Mouse (Mus musculus): Measurements from ENCODE around the gene Arnt2. TPM values are rescaled to one million over a fixed set of nuclear protein-coding genes. Genes with fewer than 3 reads are reported as not detected.

Arnt2 gene
- polyA plus RNA-seq, 1 experiment from 2014 or later: 15.9 TPM

DNA sequence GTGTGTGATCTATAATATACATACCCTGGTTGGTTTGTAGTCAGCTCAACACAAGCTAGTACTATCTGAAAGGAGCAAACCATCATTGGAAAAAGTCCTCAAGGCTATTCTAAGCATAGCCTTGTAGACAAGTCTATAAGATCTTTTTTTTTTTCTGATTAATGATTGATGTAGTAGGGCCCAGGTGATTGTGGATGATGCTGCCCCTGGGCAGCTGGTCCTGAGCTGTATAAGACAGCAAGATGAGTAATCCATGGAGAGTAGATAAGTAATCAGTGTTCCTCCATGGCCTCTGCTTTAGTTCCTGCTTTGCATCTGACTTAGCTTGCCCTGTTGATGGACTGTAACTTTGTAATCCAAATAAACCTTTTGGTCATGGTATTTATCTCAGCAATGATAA lies 11.8 kb upstream of the Arnt2 start:
- Histone ChIP-seq H3K4me1 (peaks cover 12% of the 10 kb centered on the region), H3K36me3 (no peaks in the 10 kb centered on the region), H3K27me3 (no peaks in the 10 kb centered on the region), H3K27ac (no peak overlapping the region), H3K9me3 (no peaks in the 10 kb centered on the region), H3K9ac (no peak overlapping the region), H3K4me3 (no peak overlapping the region), H3K4me2 (replicated peaks) (no peak overlapping the region)
- ATAC-seq (ENCODE audit: low FRiP score, low read depth): no peak

DNA sequence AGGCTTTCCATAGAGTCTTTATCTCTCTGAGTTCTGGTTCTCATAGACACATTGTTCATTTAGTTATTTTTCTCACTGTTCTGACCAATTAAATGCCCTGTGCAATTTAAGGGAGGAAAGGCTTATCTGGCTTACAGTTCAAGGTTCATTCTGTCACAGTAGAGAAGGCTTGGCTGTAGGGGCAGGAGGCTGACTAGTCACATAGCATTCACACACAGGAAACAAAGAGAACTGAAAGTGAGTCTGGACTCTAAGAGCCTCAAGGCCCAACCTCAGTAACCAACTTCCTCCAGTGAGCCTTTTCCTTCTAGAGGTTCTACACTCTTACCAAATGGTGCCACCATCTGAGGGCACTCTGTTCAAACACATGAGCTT lies 11.3 kb upstream of the Arnt2 start:
- Histone ChIP-seq H3K4me2 (replicated peaks) (no peak overlapping the region), H3K4me1 (peaks cover 12% of the 10 kb centered on the region), H3K27me3 (no peaks in the 10 kb centered on the region), H3K9me3 (no peaks in the 10 kb centered on the region), H3K27ac (no peak overlapping the region), H3K36me3 (no peaks in the 10 kb centered on the region), H3K4me3 (no peak overlapping the region), H3K9ac (no peak overlapping the region)
- ATAC-seq (ENCODE audit: low FRiP score, low read depth): no peak

DNA sequence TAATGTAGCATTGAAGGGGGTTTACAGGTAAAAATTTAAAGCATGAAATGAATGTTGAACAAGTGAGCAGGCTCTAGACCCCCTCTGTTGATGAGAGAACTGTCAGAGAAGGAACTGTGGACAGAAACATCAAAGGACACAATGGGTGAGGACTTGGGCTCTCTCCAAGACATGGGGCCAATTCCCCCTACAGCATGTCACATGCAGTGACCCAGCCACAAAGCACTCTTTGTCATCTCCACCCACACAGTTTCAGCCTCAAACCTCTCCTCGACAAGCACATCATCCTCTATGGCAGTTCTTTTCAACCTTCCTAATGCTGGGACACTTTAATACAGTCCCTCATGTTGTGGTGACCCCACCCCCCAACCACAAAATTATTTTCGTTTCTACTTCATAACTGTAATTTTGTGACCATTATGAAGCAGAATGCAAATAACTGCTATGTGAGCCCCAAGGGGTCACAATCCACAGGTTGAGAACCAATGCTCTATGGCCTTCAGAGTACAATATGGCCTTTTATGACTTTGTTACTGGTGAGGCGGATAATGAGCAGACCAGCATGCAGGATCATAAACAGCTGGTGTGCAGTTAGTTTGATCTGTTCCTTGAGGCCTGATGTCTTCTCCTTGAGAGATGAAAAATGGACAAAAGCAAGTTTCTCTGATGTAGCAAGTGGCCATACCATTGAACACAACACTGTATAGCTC lies 10.8 kb upstream of the Arnt2 start:
- H3K4me2 ChIP-seq (replicated peaks): no peak overlapping the region
- no peaks in the 10 kb centered on the region for H3K27me3 ChIP-seq
- H3K36me3 ChIP-seq: no peaks in the 10 kb centered on the region
- no peak overlapping the region for H3K27ac ChIP-seq
- 51% methylated on average over 3 of the region's 3 CpGs for WGBS
- no peaks in the 10 kb centered on the region for H3K9me3 ChIP-seq
- peaks cover 12% of the 10 kb centered on the region for H3K4me1 ChIP-seq
- no peak overlapping the region for H3K9ac ChIP-seq
- ATAC-seq (ENCODE audit: low FRiP score, low read depth): no peak
- no peak overlapping the region for H3K4me3 ChIP-seq

DNA sequence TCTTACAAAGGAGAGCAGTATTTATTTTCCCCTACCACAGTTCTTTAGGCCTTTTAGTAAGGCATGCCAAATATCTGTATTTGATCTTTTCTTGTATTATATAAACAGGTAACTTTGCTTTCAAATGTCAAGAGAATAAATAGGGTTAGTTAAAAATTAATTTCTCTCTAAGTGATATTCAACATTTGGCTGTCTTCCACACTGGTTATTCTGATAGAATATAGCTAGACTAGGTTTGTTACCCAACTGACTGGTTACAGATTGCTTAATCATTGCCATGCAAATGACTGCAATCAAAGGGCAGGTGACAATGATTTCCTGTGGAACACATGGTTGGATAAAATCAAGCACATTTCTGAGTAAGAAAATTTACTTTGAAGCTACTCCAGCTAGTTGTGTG lies 7.5 kb upstream of the Arnt2 start:
- Histone ChIP-seq H3K27me3 (no peaks in the 10 kb centered on the region), H3K4me1 (peaks cover 7% of the 10 kb centered on the region; the same call in 1 of the 2 replicates), H3K4me2 (replicated peaks) (no peak overlapping the region), H3K9me3 (no peaks in the 10 kb centered on the region), H3K9ac (no peak overlapping the region), H3K36me3 (no peaks in the 10 kb centered on the region), H3K27ac (no peak overlapping the region), H3K4me3 (no peak overlapping the region)
- ATAC-seq (ENCODE audit: low FRiP score, low read depth): no peak

DNA sequence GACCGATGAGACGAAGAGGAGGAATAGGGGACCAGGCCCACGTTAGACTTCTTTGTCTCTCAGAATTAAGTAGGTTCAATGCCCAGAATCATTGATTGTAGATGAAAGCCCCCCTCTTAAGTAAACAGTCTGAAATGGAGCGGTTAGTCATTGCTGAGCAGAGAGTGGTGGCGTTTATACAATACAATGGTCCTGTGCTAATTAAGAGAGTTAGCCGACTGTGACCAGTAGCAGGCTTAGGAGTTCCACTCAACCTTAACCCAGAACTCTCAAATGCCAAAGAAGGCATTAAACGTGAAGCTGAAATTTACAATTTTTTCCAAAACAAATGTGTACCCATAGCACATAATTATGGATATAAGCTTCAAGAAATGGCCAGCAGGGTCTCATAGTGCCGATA lies 2.6 kb upstream of the Arnt2 start:
- WGBS: 75% methylated on average over 8 of the region's 8 CpGs
- no peaks in the 10 kb centered on the region for H3K27me3 ChIP-seq
- H3K9ac ChIP-seq: no peak overlapping the region
- peaks cover 20% of the 10 kb centered on the region for H3K4me1 ChIP-seq
- H3K4me2 ChIP-seq (replicated peaks): no peak overlapping the region
- ATAC-seq (ENCODE audit: low FRiP score, low read depth): no peak
- no peaks in the 10 kb centered on the region for H3K9me3 ChIP-seq
- H3K36me3 ChIP-seq: no peaks in the 10 kb centered on the region
- H3K4me3 ChIP-seq: no peak overlapping the region
- no peak overlapping the region for H3K27ac ChIP-seq

DNA sequence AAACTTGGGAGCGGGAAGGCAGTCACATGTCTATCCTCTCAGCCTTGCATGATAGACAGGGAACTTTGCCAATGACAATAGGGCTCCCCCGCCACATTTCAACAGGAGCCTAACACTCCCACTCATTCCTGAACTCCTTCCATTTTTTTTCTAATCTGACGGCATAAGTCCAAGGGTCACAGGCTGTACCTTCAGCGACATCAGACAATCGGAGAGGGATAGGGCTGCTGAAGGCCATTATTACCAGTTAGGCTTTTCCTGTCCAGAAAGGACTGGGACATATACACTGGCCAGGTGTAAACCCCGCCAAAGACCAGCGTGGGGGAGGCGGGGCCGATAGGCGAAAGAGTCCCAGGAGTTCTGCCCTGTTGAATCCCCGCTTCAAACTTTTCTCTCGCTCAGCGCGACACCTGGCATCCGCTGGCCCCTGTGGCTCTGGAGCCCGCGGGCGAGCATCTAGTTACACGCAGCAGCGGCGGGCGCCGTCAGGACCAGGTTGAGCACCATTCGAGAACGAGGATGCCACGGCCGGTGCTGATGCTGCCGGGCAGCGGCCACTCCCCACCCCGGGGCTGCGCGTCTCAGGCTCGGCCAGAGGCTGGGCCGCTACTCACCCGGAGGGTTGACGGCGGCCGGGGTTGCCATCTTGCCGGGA lies 608 bp downstream of the Arnt2 start:
- Histone ChIP-seq H3K27me3 (no peaks in the 10 kb centered on the region), H3K27ac (peak overlapping the region; percentile 89), H3K9me3 (no peaks in the 10 kb centered on the region), H3K4me1 (peaks cover 21% of the 10 kb centered on the region), H3K4me3 (peak overlapping the region; percentile 73), H3K4me2 (replicated peaks) (peak overlapping the region; percentile 77), H3K9ac (peak overlapping the region; percentile 87), H3K36me3 (peaks cover 11% of the 10 kb centered on the region)
- WGBS: 2% methylated on average over 38 of the region's 39 CpGs
- peak; percentile 79 for ATAC-seq (ENCODE audit: low FRiP score, low read depth)

DNA sequence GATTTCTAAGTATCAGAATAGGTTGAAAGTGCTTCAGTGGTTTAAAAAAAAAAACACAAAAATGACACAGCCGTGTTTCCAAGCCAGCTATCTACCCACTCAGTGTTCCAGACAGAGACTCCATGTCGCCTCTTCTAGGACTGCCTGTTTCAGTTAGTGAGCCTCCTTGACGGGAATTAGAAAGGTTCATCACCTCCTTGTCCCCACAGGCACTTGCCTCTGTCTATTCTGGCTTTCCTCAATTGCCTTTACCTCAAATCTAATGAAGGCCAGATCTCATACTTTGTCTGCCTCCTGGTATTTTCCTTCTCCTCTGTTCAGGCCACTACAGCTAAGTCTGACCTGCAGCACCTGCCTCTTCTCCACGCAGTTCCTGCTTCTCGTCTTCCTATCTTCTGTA lies 1.7 kb downstream of the Arnt2 start:
- H3K9ac ChIP-seq: no peak overlapping the region
- H3K4me1 ChIP-seq: peaks cover 31% of the 10 kb centered on the region
- WGBS: 80% methylated on average over 5 of the region's 5 CpGs
- H3K4me3 ChIP-seq: peak overlapping the region; percentile 73
- H3K27ac ChIP-seq: no peak overlapping the region
- H3K4me2 ChIP-seq (replicated peaks): peak overlapping the region; percentile 77
- no peaks in the 10 kb centered on the region for H3K27me3 ChIP-seq
- H3K36me3 ChIP-seq: peaks cover 11% of the 10 kb centered on the region
- ATAC-seq (ENCODE audit: low FRiP score, low read depth): no peak
- H3K9me3 ChIP-seq: no peaks in the 10 kb centered on the region

DNA sequence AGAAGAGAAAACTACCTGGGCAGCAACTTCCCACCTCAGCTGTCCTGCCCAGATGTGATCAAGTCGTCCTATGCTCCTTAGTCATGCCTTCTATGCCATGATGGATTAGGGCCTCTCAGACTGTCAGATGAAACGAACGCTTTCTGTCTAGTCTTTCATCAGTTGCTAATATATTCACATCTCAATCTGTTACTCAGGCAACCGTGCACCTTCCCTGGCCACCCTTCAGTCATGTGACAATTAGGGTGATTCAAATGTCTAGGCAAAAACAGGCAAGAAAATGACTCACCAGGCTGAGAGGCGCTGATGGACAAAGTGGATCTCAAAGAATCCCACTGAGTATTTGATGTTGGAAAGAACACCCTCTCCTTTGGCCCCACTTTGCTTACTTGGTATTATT lies 6.6 kb downstream of the Arnt2 start:
- Histone ChIP-seq H3K9ac (no peak overlapping the region), H3K27me3 (no peaks in the 10 kb centered on the region), H3K4me3 (no peak overlapping the region), H3K4me1 (peaks cover 28% of the 10 kb centered on the region), H3K36me3 (peaks cover 11% of the 10 kb centered on the region), H3K9me3 (no peaks in the 10 kb centered on the region), H3K4me2 (replicated peaks) (no peak overlapping the region), H3K27ac (no peak overlapping the region)
- ATAC-seq (ENCODE audit: low FRiP score, low read depth): no peak
- 77% methylated on average over 5 of the region's 5 CpGs for WGBS

DNA sequence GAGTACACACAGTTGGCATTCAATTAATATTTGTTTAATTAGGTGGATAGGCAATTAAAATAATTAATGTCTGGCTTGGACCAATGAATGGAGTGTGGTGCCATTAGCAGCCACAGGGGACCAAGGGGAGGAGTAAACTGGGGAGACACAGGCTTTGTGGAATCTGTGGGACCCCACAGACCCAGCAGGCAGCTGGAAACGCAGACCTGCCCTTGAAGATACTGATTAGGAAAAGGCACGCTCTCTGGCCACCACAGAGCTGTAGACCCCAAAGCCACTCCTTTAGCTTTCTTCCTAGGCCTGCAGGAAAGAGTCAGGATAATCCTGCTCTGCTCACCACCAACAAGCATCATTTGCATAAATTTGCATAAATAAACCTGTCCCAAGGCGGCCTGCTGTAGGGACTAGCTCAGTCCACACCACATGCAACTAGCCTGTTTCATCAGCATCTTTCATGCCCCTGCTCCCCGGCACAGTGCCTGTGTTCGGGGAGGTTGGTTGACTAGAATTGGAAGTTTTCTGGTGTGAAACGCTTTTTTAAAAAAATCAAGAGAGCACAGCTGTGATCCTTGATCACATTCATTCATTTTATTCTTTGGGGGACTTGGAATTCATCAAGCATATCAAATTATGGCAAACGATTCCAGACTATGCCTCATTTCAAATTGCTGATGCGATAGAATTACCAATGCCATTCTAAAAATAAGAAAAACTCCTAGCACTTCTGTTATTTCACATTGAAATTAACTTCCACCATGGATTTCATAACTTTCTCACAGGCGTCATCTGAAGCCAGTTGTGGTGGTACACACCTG lies 8.1 kb downstream of the Arnt2 start:
- no peak overlapping the region for H3K9ac ChIP-seq
- 57% methylated on average over 9 of the region's 9 CpGs for WGBS
- H3K4me3 ChIP-seq: no peak overlapping the region
- H3K27ac ChIP-seq: no peak overlapping the region
- peaks cover 32% of the 10 kb centered on the region for H3K4me1 ChIP-seq
- H3K27me3 ChIP-seq: no peaks in the 10 kb centered on the region
- H3K9me3 ChIP-seq: no peaks in the 10 kb centered on the region
- no peak for ATAC-seq (ENCODE audit: low FRiP score, low read depth)
- peaks cover 9% of the 10 kb centered on the region for H3K36me3 ChIP-seq
- no peak overlapping the region for H3K4me2 ChIP-seq (replicated peaks)

DNA sequence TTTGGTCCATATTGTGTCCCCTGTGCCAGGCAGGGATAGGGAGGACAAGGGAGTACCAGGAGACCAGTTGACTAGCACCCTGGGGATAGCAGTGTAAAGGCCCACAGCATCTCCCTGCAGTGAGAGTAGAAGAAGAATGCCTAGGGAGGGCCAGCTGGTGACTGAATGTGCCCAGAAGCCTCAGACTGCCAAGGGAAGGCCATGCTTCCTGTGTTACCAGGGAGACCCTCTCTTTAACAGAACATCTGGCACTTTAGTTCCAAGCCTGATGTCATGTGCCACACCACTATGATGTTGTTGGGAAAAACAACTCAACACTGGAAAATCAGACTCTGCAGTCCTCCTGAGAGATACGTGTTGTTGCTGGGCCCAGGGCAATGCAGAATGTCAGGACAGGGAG lies 12.7 kb downstream of the Arnt2 start:
- H3K4me2 ChIP-seq (replicated peaks): no peak overlapping the region
- no peaks in the 10 kb centered on the region for H3K9me3 ChIP-seq
- no peak overlapping the region for H3K27ac ChIP-seq
- H3K4me1 ChIP-seq: peaks cover 21% of the 10 kb centered on the region
- H3K36me3 ChIP-seq: no peaks in the 10 kb centered on the region
- H3K4me3 ChIP-seq: no peak overlapping the region
- H3K9ac ChIP-seq: no peak overlapping the region
- 57% methylated on average over 1 of the region's 1 CpGs for WGBS
- H3K27me3 ChIP-seq: no peaks in the 10 kb centered on the region
- ATAC-seq (ENCODE audit: low FRiP score, low read depth): no peak; the same call in 1 of the 2 replicates

DNA sequence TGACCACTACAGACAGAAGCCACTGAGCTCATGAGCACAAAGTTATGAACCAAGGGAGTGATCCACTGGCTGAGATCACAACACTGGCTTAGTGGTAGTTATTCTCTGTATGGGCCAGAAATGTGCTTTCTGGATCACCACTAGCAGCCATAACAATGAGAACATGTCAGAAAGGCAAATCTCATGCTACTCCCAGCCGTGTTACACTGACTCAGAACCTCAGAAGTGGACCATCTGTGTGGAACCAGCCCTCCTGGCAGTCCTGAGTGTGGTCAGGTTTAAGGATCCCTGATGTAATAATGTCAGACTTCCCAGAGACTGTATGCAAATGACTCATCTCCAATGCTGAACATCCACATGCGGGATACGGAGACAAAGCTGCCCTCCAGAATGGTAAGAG lies 13.4 kb downstream of the Arnt2 start:
- peaks cover 17% of the 10 kb centered on the region for H3K4me1 ChIP-seq
- 95% methylated on average over 3 of the region's 3 CpGs for WGBS

DNA sequence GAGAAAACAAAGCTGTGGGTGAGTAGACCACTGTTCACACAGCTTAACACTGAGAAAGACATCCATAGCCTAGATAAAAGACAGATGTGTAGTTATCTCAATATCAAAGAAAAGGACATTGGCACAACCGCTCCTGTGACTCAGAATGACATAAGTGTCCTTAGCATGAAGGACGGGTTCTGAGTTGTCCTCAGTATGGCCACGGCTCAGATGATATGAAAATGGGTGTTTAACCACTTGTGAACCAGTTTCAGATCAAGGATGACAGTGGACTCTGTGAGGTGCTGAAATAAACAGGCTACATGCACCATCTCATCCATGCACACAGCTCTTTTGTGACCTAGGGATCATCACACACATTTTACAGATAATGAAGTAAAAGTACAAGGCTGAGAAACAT lies 22.1 kb downstream of the Arnt2 start:
- no peaks in the 10 kb centered on the region for H3K36me3 ChIP-seq
- no peak overlapping the region for H3K4me2 ChIP-seq (replicated peaks)
- no peak overlapping the region for H3K27ac ChIP-seq
- H3K4me1 ChIP-seq: no peaks in the 10 kb centered on the region
- no peaks in the 10 kb centered on the region for H3K9me3 ChIP-seq
- H3K4me3 ChIP-seq: no peak overlapping the region
- no peaks in the 10 kb centered on the region for H3K27me3 ChIP-seq
- no peak for ATAC-seq (ENCODE audit: low FRiP score, low read depth)
- WGBS: 71% methylated on average over 3 of the region's 3 CpGs
- H3K9ac ChIP-seq: no peak overlapping the region

More for the DNA sequence above, 13.4 kb downstream of the Arnt2 start:
- Histone ChIP-seq H3K9me3 (no peaks in the 10 kb centered on the region), H3K27me3 (no peaks in the 10 kb centered on the region), H3K9ac (no peak overlapping the region), H3K36me3 (no peaks in the 10 kb centered on the region), H3K27ac (no peak overlapping the region), H3K4me3 (no peak overlapping the region), H3K4me2 (replicated peaks) (no peak overlapping the region)
- ATAC-seq (ENCODE audit: low FRiP score, low read depth): no peak

All from limb, embryonic 13.5 days (tissue).